Mouse (Mus musculus) midbrain, embryonic 11.5 days (tissue): ENCODE data around the gene Aldh1a7. TPM values are rescaled to one million over a fixed set of nuclear protein-coding genes. Genes with fewer than 3 reads are reported as not detected.

ENCODE experiments used
- ATAC-seq: fragments of 200-750 bp; cut with Nextera tagmentation; 2 replicates; pipeline ENCODE4 v1.8.0; 2017; ENCODE audit warnings: moderate TSS enrichment, moderate library complexity; ENCODE audit not compliant: low FRiP score
- DNase-seq: peaks from one replicate; pipeline ENCODE4 v3.0.0; 2015; ENCODE audit warnings: low spot score; ENCODE audit errors: missing footprints
- H3K27ac ChIP-seq: fragments of 300-500 bp; sonication (generic); 2 replicates; pipeline ENCODE4 v1.5.1; 2014; ENCODE audit warnings: low read depth, low read length
- H3K27me3 ChIP-seq: fragments of 300-500 bp; sonication (generic); 2 replicates; pipeline ENCODE4 v1.6.1; 2014; ENCODE audit warnings: mild to moderate bottlenecking, low read length, moderate library complexity, mixed read lengths; ENCODE audit not compliant: control insufficient read depth, insufficient read depth
- H3K36me3 ChIP-seq: fragments of 300-500 bp; sonication (generic); 2 replicates; pipeline ENCODE4 v1.6.1; 2014; ENCODE audit warnings: mild to moderate bottlenecking, low read length, moderate library complexity, mixed read lengths; ENCODE audit not compliant: control insufficient read depth, insufficient read depth
- H3K4me1 ChIP-seq: fragments of 300-500 bp; sonication (generic); 2 replicates; pipeline ENCODE4 v1.6.1; 2014; ENCODE audit warnings: low read length; ENCODE audit not compliant: control insufficient read depth, insufficient read depth
- H3K4me2 ChIP-seq: fragments of 300-500 bp; sonication (generic); 2 replicates; pipeline ENCODE4 v1.6.1; 2014; ENCODE audit warnings: mild to moderate bottlenecking, moderate library complexity
- H3K4me3 ChIP-seq: fragments of 300-500 bp; sonication (generic); 2 replicates; pipeline ENCODE4 v1.5.1; 2014; ENCODE audit warnings: low read depth, low read length
- H3K9ac ChIP-seq: fragments of 300-500 bp; sonication (generic); 2 replicates; pipeline ENCODE4 v1.6.1; 2014; ENCODE audit warnings: low read length
- H3K9me3 ChIP-seq: fragments of 300-500 bp; sonication (generic); 2 replicates; pipeline ENCODE4 v1.6.1; 2016; ENCODE audit warnings: low read length; ENCODE audit not compliant: control insufficient read depth
- WGBS: fragments of 180-500 bp; shearing (Covaris S2); extraction: QIAGEN DNeasy Blood & Tissue Kit; methylation state at CpG from one replicate; pipeline ENCODE4 v1.1.7; 2014; 5-methylcytosine and 5-hydroxymethylcytosine counted together
- polyA plus RNA-seq: library from polyadenylated mRNA; unstranded; fragments of >200 nt; fragmentation: Nextera tagmentation; extraction: Ambion mirVana; gene quantifications from 2 replicates; pipeline ENCODE4 v1.2.1, GENCODE M21; 2014

Gene Aldh1a7
- polyA plus RNA-seq = 0.53 and 0.59 TPM in 2 replicates

DNA sequence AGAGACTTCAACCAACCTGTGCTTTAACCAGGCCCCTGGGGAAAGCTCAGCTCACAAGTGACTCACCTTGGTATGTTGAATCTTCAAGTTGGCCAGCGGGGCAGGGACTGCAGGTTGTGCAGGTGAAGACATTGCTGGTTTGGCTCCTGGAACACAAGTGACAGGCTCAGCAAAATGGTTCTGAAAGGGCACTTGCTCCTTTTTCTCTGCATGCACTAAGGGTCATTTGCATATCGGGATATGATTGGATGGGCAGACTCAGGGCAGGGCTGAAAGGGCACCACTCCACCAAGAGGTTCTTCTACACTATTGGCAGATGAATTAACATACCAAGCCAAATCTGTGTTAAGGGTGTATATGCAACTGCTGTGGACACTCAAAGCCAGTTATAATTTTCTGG is at the start of gene Aldh1a7:
TSS of gene Aldh1a7 (minus strand) at position 182 of the 400 bp plus-strand sequence.
- 60% methylated on average over 2 of the region's 2 CpGs for WGBS
- peak; percentile 73; the same call in 1 of the 2 replicates for ATAC-seq
- Histone ChIP-seq H3K27ac (no peak within 1 kb of the TSS), H3K36me3 (no peaks in the 10 kb centered on the region), H3K27me3 (no peaks in the 10 kb centered on the region), H3K4me2 (no peak within 1 kb of the TSS), H3K9me3 (no peaks in the 10 kb centered on the region), H3K9ac (no peak within 1 kb of the TSS), H3K4me1 (no peaks in the 10 kb centered on the region), H3K4me3 (no peak within 1 kb of the TSS)
- no peak for DNase-seq

GRCm38 (mm10) chr19:20775681-20776080 is 48.3 kb upstream of the Aldh1a7 start:
- no peak for ATAC-seq
- Histone ChIP-seq H3K4me3 (no peak overlapping the region), H3K36me3 (no peaks in the 10 kb centered on the region), H3K9me3 (no peaks in the 10 kb centered on the region), H3K4me2 (no peak overlapping the region), H3K27me3 (no peaks in the 10 kb centered on the region), H3K9ac (no peak overlapping the region), H3K4me1 (no peaks in the 10 kb centered on the region), H3K27ac (no peak overlapping the region)
- DNase-seq = no peak
- WGBS = 89% methylated on average over 2 of the region's 2 CpGs

DNA sequence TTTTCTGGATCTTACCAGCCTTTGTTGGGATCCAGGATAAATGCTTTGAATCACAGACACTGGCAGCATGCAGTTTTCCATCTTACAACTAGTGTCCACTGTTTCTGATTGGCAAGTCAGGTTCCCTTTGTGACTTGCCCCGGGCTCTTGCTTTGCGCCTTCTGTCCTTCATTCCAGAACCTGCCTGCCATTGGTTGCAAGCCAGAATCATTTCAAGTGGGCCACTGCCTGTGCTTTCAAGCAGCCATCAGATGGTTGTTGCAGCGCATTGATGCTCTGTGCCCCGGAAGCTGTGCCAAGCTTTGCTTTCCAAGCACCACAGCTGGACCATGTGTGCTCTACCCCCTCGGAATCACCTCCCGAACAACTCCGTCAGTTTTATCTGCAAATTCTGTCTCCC is 46.6 kb upstream of the Aldh1a7 start:
- Histone ChIP-seq H3K9ac (no peak overlapping the region), H3K4me2 (no peak overlapping the region), H3K9me3 (no peaks in the 10 kb centered on the region), H3K4me3 (no peak overlapping the region), H3K27me3 (no peaks in the 10 kb centered on the region), H3K27ac (no peak overlapping the region), H3K36me3 (no peaks in the 10 kb centered on the region), H3K4me1 (no peaks in the 10 kb centered on the region)
- DNase-seq (no peak), ATAC-seq (no peak)
- WGBS = 93% methylated on average over 7 of the region's 7 CpGs

- Histone ChIP-seq H3K36me3 (no peaks in the 10 kb centered on the region), H3K4me3 (no peak overlapping the region), H3K4me1 (no peaks in the 10 kb centered on the region), H3K9me3 (no peaks in the 10 kb centered on the region), H3K9ac (no peak overlapping the region), H3K27me3 (no peaks in the 10 kb centered on the region), H3K4me2 (no peak overlapping the region), H3K27ac (no peak overlapping the region)
- peak; percentile 88 for ATAC-seq
- 10% methylated on average over 1 of the region's 1 CpGs for WGBS
- peak; percentile 85 for DNase-seq
Observed at GRCm38 (mm10) chr19:20764214-20764613, 36.9 kb upstream of the Aldh1a7 start.

DNA sequence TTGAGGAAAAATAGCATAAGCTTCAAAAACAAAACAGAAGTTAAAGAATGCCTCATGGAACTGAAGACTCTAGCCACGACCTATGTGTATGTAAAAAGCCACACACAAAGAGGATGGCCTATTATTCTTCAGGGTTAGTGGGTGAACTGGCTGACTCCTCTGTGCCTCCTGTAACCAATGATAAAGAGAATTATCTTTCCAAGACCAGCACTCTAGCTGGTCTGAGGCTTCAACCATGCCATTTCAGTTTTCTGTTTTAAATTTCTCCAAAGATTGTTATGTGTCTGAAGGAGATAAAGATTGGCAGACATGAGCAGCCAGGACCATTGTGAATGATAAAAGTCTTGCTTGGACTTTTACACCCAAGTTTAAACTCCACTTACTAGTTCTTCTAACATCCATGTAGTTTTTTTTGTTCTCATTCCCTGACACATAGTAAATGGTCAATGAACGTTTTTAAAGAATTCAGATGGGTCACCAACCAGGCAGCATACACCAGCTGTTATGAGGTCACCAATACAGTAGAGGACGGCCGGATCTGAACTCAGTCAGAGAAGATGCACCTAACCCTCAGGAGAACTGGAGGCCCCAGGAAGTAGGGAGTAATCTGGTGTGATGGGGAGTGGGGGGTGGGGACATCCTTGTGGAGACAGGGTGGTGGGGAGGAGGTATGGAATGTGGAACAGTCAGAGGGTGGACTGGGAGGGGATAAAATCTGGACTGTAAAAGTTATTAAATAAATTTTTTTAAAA is 34.5 kb upstream of the Aldh1a7 start:
- ATAC-seq (no peak), DNase-seq (no peak)
- Histone ChIP-seq H3K27ac (no peak overlapping the region), H3K36me3 (no peaks in the 10 kb centered on the region), H3K27me3 (no peaks in the 10 kb centered on the region), H3K9ac (no peak overlapping the region), H3K4me3 (no peak overlapping the region), H3K4me2 (no peak overlapping the region), H3K9me3 (no peaks in the 10 kb centered on the region), H3K4me1 (no peaks in the 10 kb centered on the region)
- 69% methylated on average over 4 of the region's 4 CpGs for WGBS

- no peak overlapping the region for H3K4me3 ChIP-seq
- H3K36me3 ChIP-seq = no peaks in the 10 kb centered on the region
- H3K9me3 ChIP-seq = no peaks in the 10 kb centered on the region
- WGBS = 92% methylated on average over 3 of the region's 3 CpGs
- H3K4me1 ChIP-seq = no peaks in the 10 kb centered on the region
- no peak overlapping the region for H3K27ac ChIP-seq
- H3K4me2 ChIP-seq = no peak overlapping the region
- ATAC-seq (no peak), DNase-seq (no peak)
- no peaks in the 10 kb centered on the region for H3K27me3 ChIP-seq
- no peak overlapping the region for H3K9ac ChIP-seq
Observed at GRCm38 (mm10) chr19:20761119-20761518, 33.8 kb upstream of the Aldh1a7 start.

DNA sequence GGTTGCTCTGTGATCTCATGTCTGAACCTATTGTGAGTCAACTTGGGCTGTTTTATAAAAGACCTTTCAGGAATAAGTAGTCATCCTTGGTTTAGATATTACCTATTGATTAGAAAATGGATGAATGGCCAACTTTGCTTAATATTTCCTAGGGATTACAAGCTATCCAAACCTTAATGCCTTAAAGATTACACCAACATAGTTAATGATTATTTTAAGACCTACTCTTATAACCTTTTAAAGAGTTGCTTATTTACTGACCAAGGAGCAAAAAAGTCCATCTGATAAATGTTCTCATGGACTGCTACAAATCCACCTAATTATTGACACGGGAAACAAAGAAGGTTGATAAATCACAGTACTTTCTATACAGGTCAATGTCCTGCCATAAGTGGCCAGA is 17.3 kb upstream of the Aldh1a7 start:
- H3K9ac ChIP-seq = no peak overlapping the region

GRCm38 (mm10) chr19:20728278-20728677 is 916 bp upstream of the Aldh1a7 start:
- H3K9ac ChIP-seq = no peak overlapping the region
- H3K36me3 ChIP-seq = no peaks in the 10 kb centered on the region
- no peak overlapping the region for H3K4me2 ChIP-seq
- H3K27me3 ChIP-seq = no peaks in the 10 kb centered on the region
- no peak overlapping the region for H3K27ac ChIP-seq
- DNase-seq (no peak), ATAC-seq (no peak)
- no peaks in the 10 kb centered on the region for H3K4me1 ChIP-seq
- no peak overlapping the region for H3K4me3 ChIP-seq
- H3K9me3 ChIP-seq = no peaks in the 10 kb centered on the region
- WGBS = 88% methylated on average over 1 of the region's 1 CpGs

More for the DNA sequence above, 17.3 kb upstream of the Aldh1a7 start:
- H3K36me3 ChIP-seq = no peaks in the 10 kb centered on the region
- DNase-seq = no peak
- ATAC-seq = no peak
- no peak overlapping the region for H3K27ac ChIP-seq
- no peaks in the 10 kb centered on the region for H3K27me3 ChIP-seq
- no peaks in the 10 kb centered on the region for H3K4me1 ChIP-seq
- no peak overlapping the region for H3K4me3 ChIP-seq
- no peaks in the 10 kb centered on the region for H3K9me3 ChIP-seq
- no peak overlapping the region for H3K4me2 ChIP-seq
- WGBS = 88% methylated on average over 1 of the region's 1 CpGs

GRCm38 (mm10) chr19:20722913-20723312 is 4.4 kb downstream of the Aldh1a7 start:
- H3K9ac ChIP-seq = no peak overlapping the region
- no peaks in the 10 kb centered on the region for H3K4me1 ChIP-seq
- no peak for DNase-seq
- ATAC-seq = no peak
- H3K36me3 ChIP-seq = no peaks in the 10 kb centered on the region
- no peak overlapping the region for H3K4me2 ChIP-seq
- no peak overlapping the region for H3K27ac ChIP-seq
- 82% methylated on average over 2 of the region's 2 CpGs for WGBS
- no peaks in the 10 kb centered on the region for H3K9me3 ChIP-seq
- H3K4me3 ChIP-seq = no peak overlapping the region
- no peaks in the 10 kb centered on the region for H3K27me3 ChIP-seq
